Mouse (Mus musculus) limb, embryonic 10.5 days (tissue): ENCODE data around the gene Amtn. TPM values are rescaled to one million over a fixed set of nuclear protein-coding genes. Genes with fewer than 3 reads are reported as not detected.
"Not testable (repeated sequence)": the region's sequence is repeated elsewhere in the genome, so short reads cannot be mapped to it uniquely, and the experiment has no call there.

Source experiments
- DNase-seq: peaks from one replicate; pipeline ENCODE4 v3.0.0-alpha.2; 2017; ENCODE audit warnings: low spot score
- H3K27ac ChIP-seq: fragments of 300-500 bp; sonication (generic); 2 replicates; pipeline ENCODE4 v1.5.1; 2016; ENCODE audit warnings: mild to moderate bottlenecking
- H3K27me3 ChIP-seq: fragments of 300-500 bp; sonication (generic); 2 replicates; pipeline ENCODE4 v1.6.1; 2016; ENCODE audit warnings: low read depth, mild to moderate bottlenecking; ENCODE audit not compliant: poor library complexity, severe bottlenecking
- H3K36me3 ChIP-seq: fragments of 300-500 bp; sonication (generic); 2 replicates; pipeline ENCODE4 v1.6.1; 2016; ENCODE audit warnings: mild to moderate bottlenecking, moderate library complexity
- H3K4me1 ChIP-seq: fragments of 300-500 bp; sonication (generic); 2 replicates; pipeline ENCODE4 v1.6.1; 2016
- H3K4me3 ChIP-seq: fragments of 300-500 bp; sonication (generic); 2 replicates; pipeline ENCODE4 v1.5.1; 2016; ENCODE audit warnings: mild to moderate bottlenecking, moderate library complexity
- H3K9me3 ChIP-seq: fragments of 300-500 bp; sonication (generic); replicated peaks from 2 replicates; pipeline ENCODE4 v1.6.1; 2016; ENCODE audit warnings: mild to moderate bottlenecking
- WGBS: fragments of 180-500 bp; shearing (Covaris S2); methylation state at CpG from one replicate; pipeline ENCODE4 v1.1.7; 2016; 5-methylcytosine and 5-hydroxymethylcytosine counted together
- polyA plus RNA-seq: library from polyadenylated mRNA; unstranded; fragments of >200 nt; fragmentation: Nextera tagmentation; extraction: Ambion mirVana; gene quantifications from 2 replicates; pipeline ENCODE4 v1.2.1, GENCODE M21; 2016

The Amtn gene
- not detected in 2 replicates for polyA plus RNA-seq

DNA sequence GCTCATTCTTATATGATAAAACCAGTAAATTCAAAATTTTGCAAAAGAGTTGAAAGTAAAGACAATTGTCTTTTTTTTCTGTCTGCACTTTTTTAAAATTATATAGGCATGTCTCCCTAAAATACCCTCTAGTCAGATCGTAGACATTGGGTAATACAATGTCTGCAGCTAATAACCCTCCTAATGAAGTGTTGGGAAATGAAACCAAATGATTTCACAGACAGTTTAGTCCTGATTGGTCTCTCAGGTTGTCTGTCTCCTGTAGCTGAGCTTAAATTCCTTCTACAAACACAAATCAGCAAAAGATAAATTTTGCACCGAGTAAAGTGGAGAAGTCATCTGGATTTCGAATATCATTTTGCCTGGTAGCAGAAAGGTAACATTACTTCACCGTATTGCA is at the start of gene Amtn:
Gene Amtn (plus strand): TSS at position 301 of the 400 bp plus-strand sequence.
- no peak for DNase-seq
- H3K9me3 ChIP-seq = no peaks in the 10 kb centered on the region
- no peaks in the 10 kb centered on the region for H3K4me1 ChIP-seq
- H3K27ac ChIP-seq = no peak within 1 kb of the TSS
- WGBS = 85% methylated on average over 4 of the region's 4 CpGs
- no peaks in the 10 kb centered on the region for H3K36me3 ChIP-seq
- H3K27me3 ChIP-seq = no peaks in the 10 kb centered on the region
- no peak within 1 kb of the TSS for H3K4me3 ChIP-seq

GRCm38 (mm10) chr5:88348533-88348932 is 27.4 kb upstream of the Amtn start:
- H3K36me3 ChIP-seq, DNase-seq, H3K27ac ChIP-seq, H3K9me3 ChIP-seq, H3K4me3 ChIP-seq, H3K4me1 ChIP-seq, H3K27me3 ChIP-seq: not testable (repeated sequence)
- 73% methylated on average over 2 of the region's 2 CpGs for WGBS

GRCm38 (mm10) chr5:88364768-88365167 is 11.1 kb upstream of the Amtn start:
- no peaks in the 10 kb centered on the region for H3K27me3 ChIP-seq
- H3K4me1 ChIP-seq = no peaks in the 10 kb centered on the region
- no peak overlapping the region for H3K4me3 ChIP-seq
- DNase-seq = peak; percentile 51
- H3K36me3 ChIP-seq = no peaks in the 10 kb centered on the region
- WGBS = 8% methylated on average over 5 of the region's 5 CpGs
- no peaks in the 10 kb centered on the region for H3K9me3 ChIP-seq
- H3K27ac ChIP-seq = no peak overlapping the region

DNA sequence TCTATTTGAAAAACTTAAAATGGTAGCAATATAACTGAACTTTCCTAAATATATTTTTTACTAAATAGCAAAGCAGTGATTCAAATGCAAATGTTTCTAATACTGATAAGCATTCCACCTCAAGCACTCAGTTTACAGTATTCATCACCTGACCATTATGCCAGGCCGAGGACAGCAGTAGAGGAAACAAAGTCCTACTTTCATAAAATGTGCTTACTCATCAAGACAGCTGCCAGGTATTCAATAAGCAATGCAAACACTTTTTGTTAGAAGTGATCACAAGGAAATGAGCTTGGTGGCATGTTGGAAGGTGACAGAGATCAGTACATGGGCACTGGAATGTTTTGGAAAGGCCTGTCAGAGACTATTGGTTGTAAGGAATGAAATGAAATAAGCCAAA is 9.0 kb upstream of the Amtn start:
- H3K27me3 ChIP-seq = no peaks in the 10 kb centered on the region
- DNase-seq = no peak
- WGBS = 91% methylated on average over 1 of the region's 1 CpGs
- no peaks in the 10 kb centered on the region for H3K9me3 ChIP-seq
- H3K4me1 ChIP-seq = no peaks in the 10 kb centered on the region
- H3K27ac ChIP-seq = no peak overlapping the region
- no peak overlapping the region for H3K4me3 ChIP-seq
- no peaks in the 10 kb centered on the region for H3K36me3 ChIP-seq

GRCm38 (mm10) chr5:88370578-88371232 is 5.2 kb upstream of the Amtn start:
- Histone ChIP-seq H3K9me3 (no peaks in the 10 kb centered on the region), H3K4me3 (no peak overlapping the region), H3K4me1 (no peaks in the 10 kb centered on the region), H3K27me3 (no peaks in the 10 kb centered on the region), H3K36me3 (no peaks in the 10 kb centered on the region), H3K27ac (no peak overlapping the region)
- DNase-seq = no peak
- 92% methylated on average over 6 of the region's 6 CpGs for WGBS

DNA sequence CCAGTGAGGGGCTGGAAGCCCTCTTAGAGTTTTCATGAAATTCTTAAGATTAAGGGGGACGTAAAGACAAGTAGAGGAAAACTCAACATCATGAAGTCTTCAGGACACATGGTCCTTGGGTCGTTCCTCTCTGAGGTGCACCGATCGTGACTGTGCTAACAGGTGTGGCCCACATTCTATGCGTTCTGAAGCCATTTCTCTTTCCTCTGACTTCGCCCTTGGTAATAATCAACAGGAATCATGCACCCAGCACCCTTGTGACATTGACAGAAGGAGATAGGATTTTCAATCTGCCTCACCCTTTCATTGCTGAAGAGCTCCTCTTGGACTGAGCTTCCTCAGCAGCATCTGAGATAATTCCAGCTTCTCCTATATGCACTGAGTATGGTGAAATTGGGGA is 3.3 kb upstream of the Amtn start:
- Histone ChIP-seq H3K27me3 (no peaks in the 10 kb centered on the region), H3K4me1 (no peaks in the 10 kb centered on the region), H3K9me3 (no peaks in the 10 kb centered on the region), H3K27ac (no peak overlapping the region), H3K4me3 (no peak overlapping the region), H3K36me3 (no peaks in the 10 kb centered on the region)
- 85% methylated on average over 6 of the region's 6 CpGs for whole genome bisulfite sequencing
- no peak for DNase-seq

DNA sequence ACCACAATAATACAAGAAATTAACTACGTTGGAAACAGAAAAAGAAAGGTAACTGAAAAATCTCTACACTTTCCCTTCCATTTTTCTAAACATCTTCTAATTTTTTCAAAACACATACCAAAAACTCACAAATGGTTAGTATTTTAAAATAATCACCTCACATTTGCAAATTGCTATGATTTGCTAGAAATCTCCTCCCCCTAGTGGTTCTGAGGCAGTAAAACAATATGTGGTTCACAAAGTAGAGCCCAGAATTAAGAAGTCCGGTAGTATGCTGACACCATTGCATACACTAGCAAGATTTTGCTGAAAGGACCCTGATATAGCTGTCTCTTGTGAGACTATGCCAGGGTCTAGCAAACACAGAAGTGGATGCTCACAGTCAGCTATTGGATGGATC is 16.1 kb downstream of the Amtn start:
- WGBS = 93% methylated on average over 2 of the region's 2 CpGs
- not testable (repeated sequence) for DNase-seq, H3K4me3 ChIP-seq

GRCm38 (mm10) chr5:88398581-88398980 is 22.7 kb downstream of the Amtn start:
- no peak for DNase-seq
- Histone ChIP-seq H3K27me3 (no peaks in the 10 kb centered on the region), H3K27ac (no peak overlapping the region), H3K36me3 (no peaks in the 10 kb centered on the region), H3K9me3 (no peaks in the 10 kb centered on the region), H3K4me3 (no peak overlapping the region), H3K4me1 (peaks cover 6% of the 10 kb centered on the region; the same call in 1 of the 2 replicates)
- whole genome bisulfite sequencing = 75% methylated on average over 5 of the region's 5 CpGs

More for the DNA sequence above, 16.1 kb downstream of the Amtn start:
- not testable (repeated sequence) for H3K27ac ChIP-seq, H3K9me3 ChIP-seq, H3K36me3 ChIP-seq, H3K27me3 ChIP-seq, H3K4me1 ChIP-seq

DNA sequence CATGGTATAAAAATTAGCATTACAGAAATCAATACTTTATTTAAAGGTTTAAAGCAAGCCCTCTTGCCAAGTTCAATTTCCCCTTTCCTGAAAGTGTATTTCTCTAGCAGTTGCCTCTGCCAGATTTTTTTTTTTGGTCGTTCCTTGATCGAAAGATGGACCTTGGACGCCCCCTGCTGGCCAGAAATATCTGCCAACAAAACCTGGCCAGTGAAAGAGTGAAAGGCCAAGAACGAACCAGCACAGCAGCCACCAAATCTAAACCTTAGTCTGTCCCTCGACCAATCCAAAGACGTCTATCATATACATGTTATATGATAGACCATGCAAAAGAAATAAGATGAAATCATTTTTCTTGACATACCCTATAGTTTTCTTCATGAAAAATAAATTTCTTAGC is 23.9 kb downstream of the Amtn start:
- Histone ChIP-seq H3K27ac (no peak overlapping the region), H3K4me3 (no peak overlapping the region), H3K36me3 (no peaks in the 10 kb centered on the region), H3K9me3 (no peaks in the 10 kb centered on the region), H3K27me3 (no peaks in the 10 kb centered on the region), H3K4me1 (peaks cover 6% of the 10 kb centered on the region; the same call in 1 of the 2 replicates)
- 11% methylated on average over 6 of the region's 6 CpGs for WGBS
- DNase-seq = peak; percentile 86

GRCm38 (mm10) chr5:88401464-88401863 is 25.6 kb downstream of the Amtn start:
- Histone ChIP-seq H3K27ac (no peak overlapping the region), H3K4me1 (no peaks in the 10 kb centered on the region), H3K4me3 (no peak overlapping the region), H3K27me3 (no peaks in the 10 kb centered on the region), H3K36me3 (no peaks in the 10 kb centered on the region), H3K9me3 (no peaks in the 10 kb centered on the region)
- DNase-seq = no peak
- WGBS = 81% methylated on average over 3 of the region's 3 CpGs

GRCm38 (mm10) chr5:88420319-88421065 is 44.6 kb downstream of the Amtn start:
- H3K4me1 ChIP-seq = no peaks in the 10 kb centered on the region
- no peak for DNase-seq
- no peaks in the 10 kb centered on the region for H3K9me3 ChIP-seq
- 91% methylated on average over 8 of the region's 8 CpGs for WGBS
- H3K27me3 ChIP-seq = no peaks in the 10 kb centered on the region
- no peak overlapping the region for H3K4me3 ChIP-seq
- no peaks in the 10 kb centered on the region for H3K36me3 ChIP-seq
- no peak overlapping the region for H3K27ac ChIP-seq

GRCm38 (mm10) chr5:88424892-88425291 is 49.0 kb downstream of the Amtn start:
- not testable (repeated sequence) for H3K4me1 ChIP-seq, H3K36me3 ChIP-seq, H3K27me3 ChIP-seq, H3K9me3 ChIP-seq, H3K4me3 ChIP-seq, DNase-seq, H3K27ac ChIP-seq
- WGBS = 53% methylated on average over 2 of the region's 2 CpGs

DNA sequence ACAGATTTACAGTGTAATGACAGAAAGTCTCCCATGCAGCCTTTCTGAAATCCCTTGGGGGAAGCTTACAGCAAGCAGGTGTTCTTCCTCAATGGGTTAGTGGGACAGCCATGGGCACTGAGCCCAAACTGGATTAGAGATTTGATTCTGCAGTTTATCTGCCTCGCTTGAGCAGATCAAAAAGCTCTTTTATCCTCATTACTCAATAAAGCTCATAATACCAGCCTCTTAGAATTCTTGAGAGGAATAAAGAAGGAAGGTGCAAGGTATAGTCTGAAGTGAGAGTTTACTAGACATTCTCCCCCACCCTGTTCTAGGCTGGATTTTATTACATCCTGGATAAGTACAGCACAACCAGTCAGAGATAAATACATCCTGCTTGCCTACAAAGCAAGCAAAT is 50.8 kb downstream of the Amtn start:
- no peak for DNase-seq
- Histone ChIP-seq H3K4me3 (no peak overlapping the region), H3K9me3 (no peaks in the 10 kb centered on the region), H3K27ac (no peak overlapping the region), H3K4me1 (no peaks in the 10 kb centered on the region), H3K36me3 (no peaks in the 10 kb centered on the region), H3K27me3 (no peaks in the 10 kb centered on the region)
- 71% methylated on average over 1 of the region's 1 CpGs for WGBS
